Mouse (Mus musculus): ENCODE data around the gene Apoc2.
"Not testable (repeated sequence)": the region's sequence is repeated elsewhere in the genome, so short reads cannot be mapped to it uniquely, and the experiment has no call there.

The Apoc2 gene

DNA sequence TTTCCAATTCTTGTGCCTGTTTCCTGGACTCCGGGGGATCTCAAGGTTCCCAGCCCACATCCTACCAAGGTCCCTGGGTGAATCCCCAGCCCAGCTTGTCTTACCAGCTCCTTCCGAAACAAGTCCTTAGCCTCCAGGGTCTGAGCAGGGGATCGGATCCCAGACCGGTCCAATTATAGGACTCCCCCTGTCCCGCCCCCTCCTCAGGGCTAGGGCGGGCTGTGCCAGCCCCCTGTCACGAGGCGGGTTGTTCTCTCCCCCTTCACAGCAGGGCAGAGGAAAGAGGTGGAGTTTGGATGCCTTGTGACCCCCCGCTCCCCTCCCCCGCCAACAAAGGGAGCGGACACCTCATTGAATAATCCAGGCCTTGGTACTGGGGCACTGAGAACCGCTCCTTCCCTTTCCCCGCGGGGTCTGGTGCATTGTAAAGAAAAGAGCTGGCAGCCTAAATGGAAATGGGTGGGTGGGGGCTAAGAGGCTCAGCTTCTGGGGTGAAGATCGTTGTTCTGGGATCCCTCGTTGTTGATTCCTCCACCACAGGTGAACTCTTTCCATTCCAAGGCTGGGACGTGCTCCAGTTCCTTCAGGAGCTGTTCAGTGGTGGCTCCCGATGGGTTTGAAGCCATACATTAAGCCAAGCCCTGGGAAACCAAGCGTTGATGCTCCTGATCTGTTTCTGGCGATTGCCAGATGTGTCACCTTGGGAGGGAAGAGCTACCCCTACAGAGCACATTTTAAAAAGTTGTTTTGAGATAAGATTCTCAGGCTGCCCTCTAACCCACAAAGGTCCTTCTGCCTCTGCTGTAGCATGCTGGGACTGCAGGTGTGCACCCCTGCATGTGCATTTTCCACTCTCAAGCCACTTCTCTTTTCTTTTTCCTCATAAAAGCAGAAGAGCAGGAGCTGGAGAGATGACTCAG is 21.4 kb upstream of the Apoc2 start, which contains the start of gene Apoe:
Gene Apoe (minus strand): TSS at position 282 of the 920 bp plus-strand sequence.
- peak; percentile 91 for DNase-seq

GRCm38 (mm10) chr7:19697949-19698906 is 20.5 kb upstream of the Apoc2 start:
- DNase-seq = no peak

DNA sequence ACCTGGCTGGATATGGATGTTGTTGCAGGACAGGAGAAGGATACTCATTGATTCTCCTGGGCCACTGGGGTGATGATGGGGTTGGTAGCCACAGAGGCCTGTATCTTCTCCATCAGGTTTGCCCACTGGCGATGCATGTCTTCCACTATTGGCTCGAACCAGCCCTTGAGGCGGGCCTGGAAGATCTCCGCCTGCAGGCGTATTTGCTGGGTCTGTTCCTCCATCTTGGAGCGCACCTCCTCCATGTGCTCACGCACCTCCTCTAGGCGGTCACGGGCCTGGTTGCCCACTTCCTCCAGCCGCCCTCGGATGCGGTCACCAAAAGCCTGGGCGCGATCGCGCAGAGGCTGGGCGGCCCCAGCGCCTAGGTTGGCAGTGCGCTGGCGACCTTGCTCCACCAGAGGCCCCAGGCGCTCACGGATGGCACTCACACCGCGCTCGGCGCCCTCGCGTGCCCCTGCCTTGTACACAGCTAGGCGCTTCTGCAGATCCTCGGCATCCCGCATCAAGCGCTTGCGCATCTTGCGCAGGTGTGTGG is 18.7 kb upstream of the Apoc2 start:
- no peak for DNase-seq

DNA sequence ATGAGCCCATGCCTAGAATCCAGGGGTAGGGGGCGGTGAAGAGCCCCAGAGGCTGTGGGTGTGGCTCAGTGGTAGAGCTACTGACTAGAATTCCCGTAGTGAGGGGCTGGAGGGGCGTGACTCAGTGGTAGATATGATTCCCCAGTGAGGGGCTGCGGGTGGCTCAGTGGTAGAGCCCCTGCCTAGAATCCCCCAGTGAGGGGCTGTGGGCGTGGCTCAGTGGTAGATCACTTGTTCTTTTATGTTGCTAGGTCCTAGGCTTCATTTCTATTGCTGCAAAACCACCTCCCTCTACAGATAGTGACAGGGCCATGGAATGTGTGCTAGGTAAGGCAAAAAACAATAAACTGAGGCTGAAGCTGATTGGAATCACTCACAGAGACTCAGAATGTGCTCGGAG is 18.1 kb upstream of the Apoc2 start:
- no peak for DNase-seq

DNA sequence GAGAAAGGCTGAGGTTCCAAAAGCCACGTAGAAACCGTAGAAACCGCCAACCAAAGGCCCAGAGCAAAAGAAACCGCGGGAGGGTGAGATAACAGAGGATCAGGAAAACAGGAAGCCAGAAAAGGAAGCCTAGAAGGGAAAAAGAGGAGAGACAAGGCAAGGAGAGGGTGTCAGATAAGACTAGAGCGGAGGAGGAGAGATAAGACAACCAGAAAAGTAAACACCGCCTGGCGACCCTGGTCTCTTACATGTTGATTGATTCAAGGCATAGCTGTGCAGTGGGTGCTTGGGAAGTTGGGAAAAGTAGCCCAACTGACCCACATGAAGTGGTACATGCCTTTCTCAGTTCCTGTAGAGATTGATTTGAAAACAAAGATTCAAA is 17.5 kb upstream of the Apoc2 start:
- no peak for DNase-seq

DNA sequence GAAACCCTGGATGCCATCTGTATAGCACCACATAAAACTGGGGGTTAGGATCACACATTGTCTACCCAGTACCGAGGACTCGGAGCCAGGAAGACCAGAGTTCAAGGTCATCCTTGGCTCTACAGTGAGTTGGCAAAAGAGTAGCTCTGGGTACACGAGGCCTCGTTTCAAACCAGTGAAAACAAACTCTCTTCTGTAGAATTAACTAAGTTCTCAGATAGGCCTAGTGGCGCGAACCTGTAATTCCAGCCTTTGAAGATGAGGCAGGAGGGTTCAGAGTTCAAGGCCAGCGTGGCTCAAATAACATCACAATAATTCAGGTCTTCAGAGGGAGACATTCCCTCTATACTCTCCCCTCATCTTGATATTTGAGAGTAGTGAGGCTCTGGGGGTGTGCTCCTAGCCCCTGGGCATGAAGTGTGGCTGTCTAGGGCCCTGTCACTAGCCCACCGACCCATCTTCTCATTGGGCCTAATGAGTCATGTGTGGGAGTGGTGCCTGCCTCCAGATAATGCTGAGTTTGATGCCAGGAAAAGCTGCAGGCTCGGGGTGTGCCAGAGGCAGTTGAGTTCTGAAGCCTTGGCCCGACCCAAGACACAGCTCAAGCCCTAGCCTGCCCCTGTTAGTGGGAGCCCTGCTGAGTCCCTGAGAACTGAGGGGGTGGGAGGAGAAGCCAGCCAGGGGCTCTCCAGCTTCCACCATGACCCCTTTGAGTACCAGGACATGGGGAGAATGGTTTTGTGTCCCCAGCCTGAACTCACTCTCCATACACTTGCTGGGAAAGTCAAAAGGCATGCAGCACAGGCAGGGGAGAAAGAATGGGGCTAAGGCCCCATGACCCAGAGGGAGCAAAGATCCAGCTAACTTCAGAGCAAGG is 16.8 kb upstream of the Apoc2 start:
- no peak for DNase-seq

DNA sequence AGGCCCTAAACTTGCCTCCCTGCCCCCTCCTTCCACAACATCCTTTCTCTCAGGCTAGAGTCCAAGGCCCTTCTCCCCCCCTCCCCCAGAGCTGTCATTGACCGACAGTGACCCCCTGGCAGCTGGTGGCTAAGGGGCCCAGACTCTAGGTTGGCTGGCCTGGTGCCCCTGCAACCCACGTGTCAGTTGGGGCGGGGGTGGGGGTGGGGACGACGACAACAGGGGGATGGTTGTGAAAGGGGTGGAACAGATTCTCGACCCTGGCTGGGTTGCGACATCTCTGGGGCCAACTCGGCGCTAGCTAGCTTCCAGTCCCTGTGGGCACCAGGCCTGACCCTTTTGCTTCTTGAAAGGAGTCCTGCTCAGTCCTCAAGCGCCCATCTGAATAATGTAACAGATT is 15.7 kb upstream of the Apoc2 start:
- DNase-seq = peak; percentile 84

- DNase-seq = no peak
Measured at GRCm38 (mm10) chr7:19691873-19692865, 14.4 kb upstream of the Apoc2 start, which contains the start of gene Apoc1. TSS of gene Apoc1 (minus strand) at chr7:19692660.

DNA sequence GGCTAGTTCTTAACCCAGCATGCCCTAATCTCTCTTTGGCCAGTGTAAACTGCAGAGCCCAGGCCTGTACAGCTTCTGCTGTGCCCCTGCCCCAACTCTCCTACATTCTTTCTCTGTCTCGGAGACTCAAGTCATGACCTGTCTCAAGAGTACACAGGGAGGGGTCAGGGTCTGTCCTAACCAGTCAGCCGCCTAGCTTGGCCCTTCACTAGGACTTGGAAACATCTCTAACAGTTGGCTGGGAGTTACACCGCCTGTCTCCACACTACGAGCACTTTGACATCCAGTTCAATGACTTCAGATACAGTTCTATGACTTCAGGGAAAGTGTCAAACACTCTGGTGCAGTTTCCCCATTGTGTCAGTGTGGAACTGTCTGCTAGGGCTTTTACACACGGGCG is 13.7 kb upstream of the Apoc2 start:
- no peak for DNase-seq

- no peak for DNase-seq
Measured at GRCm38 (mm10) chr7:19690845-19691244, 13.1 kb upstream of the Apoc2 start.

- no peak for DNase-seq
Measured at GRCm38 (mm10) chr7:19688611-19689010, 10.9 kb upstream of the Apoc2 start.

- no peak for DNase-seq
Measured at GRCm38 (mm10) chr7:19688101-19688500, 10.4 kb upstream of the Apoc2 start.

GRCm38 (mm10) chr7:19686927-19687583 is 9.3 kb upstream of the Apoc2 start:
- DNase-seq = not testable (repeated sequence)

GRCm38 (mm10) chr7:19686521-19686920 is 8.8 kb upstream of the Apoc2 start:
- no peak for DNase-seq

- DNase-seq = no peak
Measured at GRCm38 (mm10) chr7:19685374-19685773, 7.6 kb upstream of the Apoc2 start.

GRCm38 (mm10) chr7:19683771-19684201 is 6.0 kb upstream of the Apoc2 start:
- DNase-seq = no peak

- no peak for DNase-seq
Measured at GRCm38 (mm10) chr7:19682979-19683378, 5.2 kb upstream of the Apoc2 start.

DNA sequence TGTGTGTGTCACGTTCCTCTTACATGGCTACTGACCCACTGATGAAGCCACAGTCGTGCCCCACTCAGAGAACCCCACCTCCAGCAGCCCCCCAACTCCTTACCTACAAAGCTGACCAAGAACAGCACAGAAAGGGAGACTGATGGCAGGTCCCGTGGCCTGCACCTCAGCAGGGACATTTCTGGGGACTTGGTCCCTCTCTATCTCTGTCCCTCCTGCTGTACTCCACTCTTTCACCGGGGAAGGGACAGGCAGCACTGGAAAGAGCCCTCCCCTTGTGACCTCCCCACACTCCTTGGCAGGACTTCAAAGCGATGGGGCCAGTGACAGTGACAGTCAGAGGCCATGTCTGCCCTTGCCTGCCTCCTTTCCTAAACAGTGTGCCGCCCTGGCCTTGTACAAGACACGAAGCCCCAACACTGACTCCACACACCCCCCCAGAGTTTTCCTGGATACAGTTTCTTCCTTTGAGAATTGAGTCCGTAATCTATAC is 3.5 kb upstream of the Apoc2 start, which contains the start of the genes Gm44805 and Apoc4:
Gene Gm44805 (minus strand): TSS at position 222 of the 493 bp plus-strand sequence.
Gene Apoc4 (minus strand): TSS at position 278 of the 493 bp plus-strand sequence.
- DNase-seq = no peak

DNA sequence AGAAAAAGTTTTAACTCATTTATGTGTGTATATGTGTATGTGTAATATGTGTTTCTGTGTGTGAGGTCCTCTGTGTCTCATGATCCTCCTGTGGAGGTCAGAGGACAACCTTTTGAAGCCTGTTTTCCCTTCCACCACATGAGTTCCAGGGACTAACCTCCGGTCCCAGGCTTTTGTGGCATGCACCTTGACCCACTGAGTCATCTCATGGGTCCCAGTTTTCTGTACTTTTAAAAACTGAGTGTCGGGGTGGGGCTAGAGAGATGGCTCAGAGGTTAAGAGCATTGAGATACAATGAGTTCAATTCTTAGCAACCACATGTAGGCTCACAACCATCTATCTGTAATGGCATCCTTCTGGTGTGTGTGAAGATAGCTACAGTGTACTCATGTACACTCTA is 3.0 kb upstream of the Apoc2 start:
- DNase-seq = no peak

- no peak for DNase-seq
Measured at GRCm38 (mm10) chr7:19678901-19679300, 1.2 kb upstream of the Apoc2 start.
